Mouse (Mus musculus): Measurements from ENCODE around the gene Psmd9. TPM values are rescaled to one million over a fixed set of nuclear protein-coding genes. Genes with fewer than 3 reads are reported as not detected.

The Psmd9 gene
- polyA plus RNA-seq, 1 experiment from 2014 or later = 82.9 TPM

DNA sequence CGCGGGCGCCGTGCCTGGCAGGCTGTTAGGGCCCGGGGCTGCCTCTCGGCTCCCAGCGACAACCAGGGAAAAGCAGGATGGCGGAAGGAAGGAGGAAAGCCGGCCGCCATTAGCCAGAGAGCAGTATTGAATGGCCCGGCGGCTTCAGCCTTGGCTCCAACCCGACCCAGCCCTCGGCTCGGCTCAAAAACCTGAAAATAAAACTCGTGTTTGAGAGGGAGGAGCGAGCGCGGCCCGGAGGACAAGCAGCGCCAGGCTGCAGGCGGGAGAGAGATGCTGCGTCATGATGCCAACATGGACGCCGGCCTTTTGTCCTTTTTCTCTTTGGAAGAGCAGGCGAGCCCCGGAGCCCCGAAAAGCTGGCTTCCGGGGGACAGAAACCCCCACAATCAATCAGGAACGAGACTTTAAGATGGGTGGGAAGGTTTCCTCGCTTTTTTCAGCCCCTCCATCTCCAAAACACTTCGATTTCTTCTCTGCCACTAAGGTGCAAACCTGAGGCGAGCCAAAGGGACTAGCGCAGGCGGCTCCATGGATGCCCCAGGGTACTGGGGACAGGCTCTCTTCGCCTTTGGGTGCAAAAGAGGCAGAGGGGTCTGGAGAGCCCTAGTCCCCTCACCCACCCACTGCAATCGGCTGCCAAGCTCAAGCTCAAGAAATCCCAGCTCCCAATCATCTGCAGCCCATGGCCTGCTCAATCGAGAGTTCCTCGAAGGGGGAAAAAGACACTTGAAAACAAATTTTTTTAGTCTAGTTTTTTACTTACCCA, 30.1 kb upstream of the Psmd9 start:
- no peak for ATAC-seq (replicated peaks)

DNA sequence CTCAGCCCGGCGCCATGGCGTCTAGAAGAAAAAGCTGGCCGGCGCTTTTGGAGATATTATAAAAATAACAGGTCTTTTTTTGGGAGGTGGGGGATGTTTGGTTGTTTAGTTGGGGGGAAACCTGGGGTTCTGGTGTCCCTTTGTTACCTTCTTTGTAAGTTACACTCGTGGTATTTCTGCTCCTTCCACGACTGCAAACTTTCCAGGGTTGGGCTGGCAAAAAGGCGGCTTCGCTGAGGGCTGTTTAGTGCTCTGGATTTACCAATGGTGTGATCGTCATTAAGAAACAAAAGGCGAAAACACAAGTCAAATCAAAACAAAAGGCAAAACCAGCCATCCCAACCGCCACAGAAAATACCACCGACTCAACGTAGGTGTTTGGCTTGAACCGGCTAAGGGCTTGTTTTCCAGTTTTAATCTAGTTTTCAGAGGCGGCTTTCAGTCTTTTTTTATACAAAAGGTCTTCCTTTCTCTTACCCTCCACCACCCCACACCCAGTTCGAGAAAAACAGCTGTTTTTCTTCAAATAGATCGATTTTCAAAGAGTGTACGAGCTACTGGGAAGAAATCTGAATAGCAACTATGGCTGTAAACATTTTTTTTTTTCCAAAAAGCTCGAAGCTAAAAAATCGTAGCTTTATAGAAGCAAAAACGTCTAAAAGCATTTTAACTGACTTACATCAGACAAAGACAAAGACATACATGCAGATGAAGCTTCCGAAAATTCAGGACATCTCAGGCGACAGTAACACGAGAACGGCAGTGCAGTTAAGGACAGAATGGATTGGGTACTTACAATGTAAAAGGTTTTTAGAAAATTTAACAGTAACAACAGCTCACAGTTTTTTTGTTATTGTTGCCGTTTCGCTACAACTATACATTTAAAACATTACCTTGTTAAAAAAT, 29.2 kb upstream of the Psmd9 start:
- no peak for ATAC-seq (replicated peaks)

More for the DNA sequence above, 30.1 kb upstream of the Psmd9 start:
- H3K4me1 ChIP-seq = peaks cover 44% of the 10 kb centered on the region
- peak overlapping the region; percentile 99 for H3K9ac ChIP-seq (replicated peaks)
- WGBS = under 1% methylated on average over 39 of the region's 39 CpGs
- peak overlapping the region; percentile 100 for H3K27ac ChIP-seq (replicated peaks)
- H3K4me3 ChIP-seq = peak overlapping the region; percentile 94
- H3K27me3 ChIP-seq = no peaks in the 10 kb centered on the region
- H3K9me3 ChIP-seq = no peaks in the 10 kb centered on the region
- peaks cover 4% of the 10 kb centered on the region; the same call in 1 of the 2 replicates for H3K36me3 ChIP-seq
- H3K4me2 ChIP-seq (replicated peaks) = peak overlapping the region; percentile 98

DNA sequence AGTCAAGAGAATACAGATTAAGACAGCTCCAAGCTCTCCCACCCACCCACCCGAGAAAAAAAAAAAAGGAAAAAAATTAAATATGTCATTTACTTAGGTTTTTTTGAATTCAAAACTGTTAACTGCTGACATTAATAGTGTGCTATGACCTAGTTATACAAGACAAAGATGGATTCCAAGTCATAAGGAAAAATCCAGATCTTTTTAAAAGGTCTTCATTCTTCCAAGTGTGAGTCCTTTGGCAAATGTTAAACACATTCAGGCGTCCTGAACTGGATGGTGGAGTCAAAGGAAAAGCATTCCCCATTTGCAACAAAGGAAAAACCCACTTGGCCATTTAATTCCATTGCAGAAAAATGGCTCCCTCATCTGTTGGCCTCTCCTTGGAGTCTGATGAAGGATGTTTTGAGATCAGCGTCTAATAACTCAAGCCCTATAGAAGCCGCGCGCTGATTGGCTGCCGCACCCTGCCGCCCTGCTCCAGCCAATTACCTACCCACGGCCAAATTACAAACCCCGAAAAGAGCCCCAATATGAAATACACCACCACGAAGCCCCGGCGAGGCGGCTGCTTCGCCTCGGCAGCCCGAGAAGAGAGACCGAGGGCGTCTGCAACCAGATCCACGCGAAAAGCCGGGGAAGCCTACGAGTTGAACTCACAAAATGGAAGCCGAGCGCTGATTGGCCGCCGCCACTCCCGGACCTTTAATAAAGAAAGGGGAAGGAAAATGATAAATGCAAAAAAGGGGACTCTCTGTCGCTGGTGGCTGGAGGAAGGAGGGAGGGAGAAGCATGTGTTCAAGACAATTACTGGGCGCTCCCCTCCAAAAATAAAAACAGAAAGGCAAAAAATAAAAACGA, 28.3 kb upstream of the Psmd9 start:
- peak overlapping the region; percentile 98 for H3K4me2 ChIP-seq (replicated peaks)
- H3K4me1 ChIP-seq = peaks cover 44% of the 10 kb centered on the region
- no peaks in the 10 kb centered on the region for H3K9me3 ChIP-seq
- ATAC-seq (replicated peaks) = peak; percentile 78
- peak overlapping the region; percentile 100 for H3K27ac ChIP-seq (replicated peaks)
- WGBS = under 1% methylated on average over 31 of the region's 31 CpGs
- peak overlapping the region; percentile 94 for H3K4me3 ChIP-seq
- no peaks in the 10 kb centered on the region for H3K27me3 ChIP-seq
- H3K36me3 ChIP-seq = no peaks in the 10 kb centered on the region
- H3K9ac ChIP-seq (replicated peaks) = peak overlapping the region; percentile 99

More for the DNA sequence above, 29.2 kb upstream of the Psmd9 start:
- Histone ChIP-seq H3K4me3 (peak overlapping the region; percentile 94), H3K4me2 (replicated peaks) (peak overlapping the region; percentile 98), H3K36me3 (peaks cover 2% of the 10 kb centered on the region; the same call in 1 of the 2 replicates), H3K9ac (replicated peaks) (peak overlapping the region; percentile 99), H3K9me3 (no peaks in the 10 kb centered on the region), H3K27me3 (no peaks in the 10 kb centered on the region), H3K4me1 (peaks cover 44% of the 10 kb centered on the region), H3K27ac (replicated peaks) (peak overlapping the region; percentile 100)
- under 1% methylated on average over 28 of the region's 28 CpGs for whole genome bisulfite sequencing

DNA sequence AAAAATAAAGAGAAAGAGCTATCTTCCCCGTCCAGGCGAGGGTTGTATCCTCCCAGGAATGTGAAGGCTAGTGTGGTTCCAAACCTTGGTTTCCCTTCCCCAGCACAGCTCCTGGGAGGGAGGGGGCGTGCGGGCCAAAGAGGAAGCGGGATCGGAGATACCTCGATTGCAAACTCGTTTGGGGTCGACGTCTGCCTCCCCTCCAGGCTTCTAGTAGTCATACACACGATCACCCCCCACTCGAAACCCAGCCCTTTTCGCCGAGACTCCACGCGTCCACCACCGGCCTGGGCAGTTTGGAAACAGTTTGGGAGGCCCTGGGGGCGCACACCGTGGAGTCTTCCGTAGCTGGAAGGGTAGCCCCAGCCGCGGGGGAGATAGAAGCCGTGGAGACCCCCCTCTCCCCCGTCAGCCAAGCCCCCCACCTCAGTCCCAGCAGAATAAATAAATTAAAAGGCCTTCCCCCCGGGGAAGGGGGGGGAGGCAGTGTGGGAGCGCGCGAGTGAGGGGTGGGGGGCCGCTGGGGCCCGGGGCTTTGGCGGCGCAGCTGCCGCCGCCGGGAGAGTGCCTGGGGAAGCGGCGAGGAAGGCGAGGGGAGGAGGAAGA, 27.6 kb upstream of the Psmd9 start:
- WGBS = under 1% methylated on average over 38 of the region's 38 CpGs
- peak overlapping the region; percentile 98 for H3K4me2 ChIP-seq (replicated peaks)
- peak overlapping the region; percentile 94 for H3K4me3 ChIP-seq
- peak overlapping the region; percentile 99 for H3K9ac ChIP-seq (replicated peaks)
- H3K27me3 ChIP-seq = no peaks in the 10 kb centered on the region
- 0 out of 2 replicates have a peak, but pooled peaks cover 3% of the 10 kb centered on the region for H3K36me3 ChIP-seq
- peaks cover 44% of the 10 kb centered on the region for H3K4me1 ChIP-seq
- H3K9me3 ChIP-seq = no peaks in the 10 kb centered on the region
- H3K27ac ChIP-seq (replicated peaks) = peak overlapping the region; percentile 100
- peak; percentile 21 for ATAC-seq (replicated peaks)

DNA sequence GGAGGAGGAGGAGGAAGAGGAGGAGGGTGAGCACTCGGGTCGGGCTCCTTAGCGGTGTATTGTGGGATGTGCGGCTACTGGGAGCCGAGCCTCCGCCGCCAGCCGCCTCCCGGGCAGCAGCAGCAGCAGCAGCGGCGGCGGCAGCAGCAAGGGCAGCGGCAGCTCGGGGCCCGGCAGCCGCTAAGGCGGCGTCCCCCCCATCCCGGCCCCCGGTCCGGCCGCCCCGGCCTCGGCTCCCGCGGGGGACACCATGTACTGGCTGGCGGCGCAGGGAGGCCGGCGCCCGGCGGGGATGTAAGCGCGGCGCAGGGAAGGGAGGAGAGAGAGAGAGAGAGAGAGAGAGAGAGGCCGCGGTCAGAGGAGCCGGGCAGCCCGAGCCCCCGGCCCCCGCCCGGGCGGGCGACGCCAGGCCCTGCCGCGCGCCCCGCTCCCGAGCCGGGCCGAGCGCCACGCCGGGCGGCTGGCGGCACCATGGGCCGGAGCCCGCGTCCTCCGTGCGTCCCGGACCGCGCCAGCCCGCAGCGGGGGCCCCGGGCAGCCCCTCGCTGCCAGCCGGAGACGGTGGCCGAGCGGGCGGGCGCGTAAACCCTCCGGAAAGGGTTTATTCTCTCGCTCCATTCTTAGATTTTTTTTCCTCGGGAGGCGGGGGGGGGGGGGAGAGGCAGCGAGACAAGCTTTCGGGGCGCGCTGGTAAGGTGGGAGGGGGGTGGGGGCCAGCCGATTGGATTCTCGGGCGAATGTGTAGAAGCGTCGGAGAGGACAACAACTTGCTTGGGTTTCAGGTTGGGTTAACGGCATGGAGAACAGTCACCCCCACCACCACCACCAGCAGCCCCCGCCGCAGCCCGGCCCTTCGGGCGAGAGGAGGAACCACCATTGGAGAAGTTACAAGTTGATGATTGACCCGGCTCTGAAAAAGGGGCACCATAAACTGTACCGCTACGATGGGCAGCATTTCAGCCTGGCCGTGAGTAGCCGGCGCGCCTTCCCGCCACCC, 26.8 kb upstream of the Psmd9 start, which contains the start of gene Setd1b:
Gene Setd1b, plus strand, starts transcription at position 33 of the 997 bp plus-strand sequence.
- 0 out of 2 replicates have a peak, but pooled peaks have one; percentile 3 for ATAC-seq (replicated peaks)
- Histone ChIP-seq H3K4me1 (peaks cover 39% of the 10 kb centered on the region), H3K36me3 (peaks cover 11% of the 10 kb centered on the region), H3K9ac (replicated peaks) (peak within 1 kb of the TSS; percentile 99), H3K4me2 (replicated peaks) (peak within 1 kb of the TSS; percentile 98), H3K27me3 (no peaks in the 10 kb centered on the region), H3K4me3 (peak within 1 kb of the TSS; percentile 94), H3K9me3 (no peaks in the 10 kb centered on the region), H3K27ac (replicated peaks) (peak within 1 kb of the TSS; percentile 100)
- WGBS = under 1% methylated on average over 61 of the region's 103 CpGs

DNA sequence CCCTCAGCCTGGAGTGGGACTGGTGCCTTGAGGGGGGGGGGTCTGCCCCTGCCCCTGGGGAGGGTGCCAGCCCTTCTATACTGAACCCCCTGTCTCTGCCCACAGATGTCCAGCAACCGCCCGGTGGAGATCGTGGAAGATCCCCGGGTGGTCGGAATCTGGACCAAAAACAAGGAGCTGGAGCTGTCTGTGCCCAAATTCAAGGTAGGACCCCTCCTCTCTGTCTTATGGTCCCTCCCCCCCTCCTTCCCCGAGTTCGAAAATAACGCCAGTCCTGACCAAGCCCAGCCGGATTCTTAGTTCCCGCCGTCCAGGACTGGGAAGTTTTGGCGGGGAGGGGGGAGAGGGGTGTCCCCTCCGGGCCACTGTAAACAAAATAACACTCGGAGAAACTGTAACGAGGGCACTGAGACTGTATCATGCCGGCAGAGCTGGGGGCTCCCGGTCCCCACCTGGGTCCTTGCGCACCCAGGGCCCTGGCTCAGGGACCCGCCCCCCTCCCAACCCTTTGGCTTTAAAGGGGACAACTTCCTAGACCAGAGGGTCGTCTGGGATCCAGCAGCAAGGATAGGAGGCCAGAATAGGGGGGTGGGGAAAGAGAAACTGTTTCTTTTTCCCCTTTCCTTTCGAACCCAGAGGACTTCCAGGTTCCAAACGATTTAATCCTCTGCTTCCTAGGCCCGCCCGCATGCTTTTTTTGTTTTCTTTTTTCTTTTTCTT, 25.8 kb upstream of the Psmd9 start:
- peak overlapping the region; percentile 98 for H3K4me2 ChIP-seq (replicated peaks)
- no peaks in the 10 kb centered on the region for H3K27me3 ChIP-seq
- peak overlapping the region; percentile 100 for H3K27ac ChIP-seq (replicated peaks)
- H3K9ac ChIP-seq (replicated peaks) = peak overlapping the region; percentile 99
- 0% methylated on average over 24 of the region's 24 CpGs for WGBS
- H3K36me3 ChIP-seq = peaks cover 20% of the 10 kb centered on the region
- peaks cover 38% of the 10 kb centered on the region for H3K4me1 ChIP-seq
- peak overlapping the region; percentile 94 for H3K4me3 ChIP-seq
- no peaks in the 10 kb centered on the region for H3K9me3 ChIP-seq
- ATAC-seq (replicated peaks) = no peak

DNA sequence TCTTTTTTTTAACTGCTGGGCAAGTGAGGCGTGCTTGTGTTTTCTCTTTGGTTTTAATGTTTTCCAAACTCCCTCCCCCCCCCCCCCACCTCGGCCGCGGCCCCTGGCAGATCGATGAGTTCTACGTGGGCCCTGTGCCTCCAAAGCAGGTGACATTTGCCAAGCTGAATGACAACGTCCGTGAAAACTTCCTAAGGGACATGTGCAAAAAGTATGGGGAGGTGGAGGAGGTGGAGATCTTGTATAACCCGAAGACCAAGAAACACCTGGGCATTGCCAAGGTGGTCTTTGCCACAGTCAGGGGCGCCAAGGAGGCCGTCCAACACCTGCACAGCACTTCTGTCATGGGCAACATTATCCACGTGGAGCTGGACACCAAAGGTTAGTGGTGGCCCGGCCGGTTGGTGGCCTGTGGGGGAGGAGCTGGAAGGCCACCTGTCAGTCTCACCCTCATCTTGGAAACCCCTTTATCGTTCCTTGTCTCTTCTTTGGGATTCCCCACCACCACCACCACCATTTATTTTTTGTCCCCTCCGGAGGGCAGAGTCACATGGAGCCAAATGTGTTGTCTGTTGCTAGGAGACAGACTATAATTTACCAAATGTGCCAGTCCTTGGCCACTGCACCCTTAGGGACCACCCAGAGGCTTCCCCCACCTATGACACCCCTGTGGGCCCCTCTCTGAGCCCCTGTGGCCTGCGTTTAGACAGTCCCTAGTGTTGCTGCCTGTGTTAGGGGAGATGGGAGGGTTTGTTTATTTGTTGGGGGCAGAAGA, 25.1 kb upstream of the Psmd9 start:
- peak overlapping the region; percentile 99 for H3K9ac ChIP-seq (replicated peaks)
- no peaks in the 10 kb centered on the region for H3K27me3 ChIP-seq
- H3K36me3 ChIP-seq = peaks cover 26% of the 10 kb centered on the region
- H3K4me2 ChIP-seq (replicated peaks) = peak overlapping the region; percentile 98
- no peak for ATAC-seq (replicated peaks)
- peak overlapping the region; percentile 94 for H3K4me3 ChIP-seq
- peaks cover 45% of the 10 kb centered on the region for H3K4me1 ChIP-seq
- peak overlapping the region; percentile 100 for H3K27ac ChIP-seq (replicated peaks)
- no peaks in the 10 kb centered on the region for H3K9me3 ChIP-seq
- WGBS = under 1% methylated on average over 17 of the region's 17 CpGs

DNA sequence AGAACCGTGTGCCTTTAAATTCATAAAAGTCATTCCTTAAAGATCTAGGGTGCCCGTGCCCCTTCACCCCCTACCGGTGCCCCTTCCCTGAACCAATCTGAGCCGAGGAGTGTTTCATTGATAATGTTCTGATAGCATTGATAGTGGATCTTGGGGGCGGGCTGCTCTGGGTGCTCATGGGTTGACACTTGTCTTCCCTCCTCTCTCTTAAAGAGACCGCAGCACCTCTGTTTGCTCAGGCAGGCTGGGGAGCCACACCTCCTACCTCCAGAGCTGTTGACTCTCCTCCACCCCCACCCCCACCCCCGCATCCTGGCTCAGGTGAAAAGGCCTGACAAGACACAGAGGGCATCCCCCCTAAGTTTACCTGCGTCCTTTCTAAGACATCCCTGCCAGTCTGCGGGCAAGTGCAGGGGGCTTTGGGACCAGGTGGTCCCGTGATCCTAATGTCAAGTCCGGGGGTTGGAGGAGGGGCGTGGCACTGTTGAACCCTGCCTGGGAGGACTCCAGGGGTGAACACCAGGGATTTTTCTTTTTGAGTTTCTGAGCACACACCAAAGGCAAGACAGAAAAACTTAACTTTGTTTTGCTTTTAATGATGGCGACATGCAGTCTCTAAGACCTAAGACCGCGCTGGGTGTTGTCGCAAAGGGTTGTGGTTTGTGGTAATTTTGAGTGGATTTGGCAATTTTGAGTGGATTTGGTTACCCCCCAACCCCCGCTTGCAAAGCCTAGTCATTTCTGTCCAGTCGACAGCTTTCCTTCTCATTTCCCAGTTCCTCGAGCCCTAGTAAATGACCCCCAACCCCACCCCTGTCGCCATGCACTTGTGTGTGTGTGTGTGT, 24.2 kb upstream of the Psmd9 start:
- no peaks in the 10 kb centered on the region for H3K9me3 ChIP-seq
- peak overlapping the region; percentile 98 for H3K4me2 ChIP-seq (replicated peaks)
- no peaks in the 10 kb centered on the region for H3K27me3 ChIP-seq
- no peak overlapping the region for H3K27ac ChIP-seq (replicated peaks)
- no peak for ATAC-seq (replicated peaks)
- 38% methylated on average over 20 of the region's 20 CpGs for WGBS
- H3K4me3 ChIP-seq = peak overlapping the region; percentile 94
- peaks cover 53% of the 10 kb centered on the region for H3K4me1 ChIP-seq
- H3K36me3 ChIP-seq = peaks cover 26% of the 10 kb centered on the region
- peak overlapping the region; percentile 99 for H3K9ac ChIP-seq (replicated peaks)

DNA sequence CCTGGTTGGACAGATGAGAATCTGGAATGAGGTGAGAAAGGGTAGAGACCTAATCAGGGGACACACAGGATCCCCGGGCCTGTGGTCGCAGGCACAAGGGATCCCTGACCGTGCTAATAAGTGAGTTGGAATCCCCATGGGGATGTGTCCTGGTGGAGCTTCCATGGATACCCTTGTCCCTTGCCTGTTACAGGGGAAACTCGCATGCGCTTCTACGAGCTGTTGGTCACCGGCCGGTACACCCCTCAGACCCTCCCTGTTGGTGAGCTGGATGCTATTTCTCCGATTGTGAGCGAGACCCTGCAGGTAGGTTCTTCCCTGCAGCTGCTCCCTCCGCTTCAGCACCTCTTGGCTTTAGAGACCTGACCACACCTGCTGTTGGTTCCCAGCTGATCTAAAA, 22.9 kb upstream of the Psmd9 start:
- Histone ChIP-seq H3K4me3 (no peak overlapping the region), H3K9ac (replicated peaks) (no peak overlapping the region), H3K27ac (replicated peaks) (no peak overlapping the region), H3K27me3 (no peaks in the 10 kb centered on the region), H3K36me3 (peaks cover 26% of the 10 kb centered on the region), H3K4me2 (replicated peaks) (no peak overlapping the region), H3K9me3 (no peaks in the 10 kb centered on the region), H3K4me1 (peaks cover 67% of the 10 kb centered on the region)
- ATAC-seq (replicated peaks) = no peak
- WGBS = 88% methylated on average over 11 of the region's 11 CpGs
